ENCODE assay signal across 17 mouse cellular contexts in genomic region chr13:15517048-15517760, GRCm38 (mm10). TPM values are rescaled to one million over a fixed set of nuclear protein-coding genes. Genes with fewer than 3 reads are reported as not detected.
DNase-seq lines count a peak whose midpoint lies in the region; ATAC-seq lines count a peak whose summit lies in the region.
"Had no signal": no experiment of that assay in that cellular context is flagged by ENCODE, and none has a peak within 500 bp of the region (broad histone marks: within the 10 kb centered on the region; RNA-seq: fewer than 3 reads in every experiment).

No protein-coding gene starts in this region.

- peak; percentile 63; the same call in 1 of the 2 replicates for ATAC-seq in neural tube, embryonic 11.5 days (ENCODE audit: insufficient read depth, low FRiP score, low TSS enrichment)
- ATAC-seq in forebrain, embryonic 14.5 days: peak; percentile 15; the same call in 1 of the 2 replicates
- peak; percentile 68 for ATAC-seq in midbrain, embryonic 12.5 days (ENCODE audit: low FRiP score, low read depth)
- ATAC-seq: liver, postnatal 0 days had no signal

- no peak for DNase-seq in neural tube, embryonic 11.5 days (ENCODE audit: low spot score)
- no peak for DNase-seq in neural tube, embryonic 10.5 days (ENCODE audit: extremely low spot score, low spot score)
- DNase-seq in forebrain, embryonic 14.5 days (ENCODE audit: low spot score): no peak
- DNase-seq in cerebellum, adult 11 months: no peak
- DNase-seq in embryo, embryonic 10 days (ENCODE audit: low spot score): no peak
- no peak for DNase-seq in adrenal gland, postnatal 36 days
- DNase-seq: cerebellum, postnatal 10 days; heart, postnatal 10 days; kidney, adult 11 months; kidney, postnatal 10 days; layer of hippocampus, postnatal 36 days; liver, postnatal 0 days; lung, postnatal 10 days; thymus, postnatal 25 days had no signal

- no peaks in the 10 kb centered on the region for H3K4me1 ChIP-seq in neural tube, embryonic 11.5 days (ENCODE audit: control insufficient read depth, insufficient read depth, low read length)
- peaks cover 5% of the 10 kb centered on the region for H3K4me1 ChIP-seq in forebrain, embryonic 14.5 days (ENCODE audit: control insufficient read depth, insufficient read depth, low read length)
- peaks cover 37% of the 10 kb centered on the region for H3K4me1 ChIP-seq in midbrain, embryonic 12.5 days

- 80% methylated on average over 9 of the region's 9 CpGs for WGBS in neural tube, embryonic 11.5 days
- WGBS in forebrain, embryonic 14.5 days: 66% methylated on average over 9 of the region's 9 CpGs
- WGBS in midbrain, embryonic 12.5 days: 71% methylated on average over 9 of the region's 9 CpGs

- H3K9ac ChIP-seq in neural tube, embryonic 11.5 days (ENCODE audit: low read length): no peak overlapping the region
- H3K9ac ChIP-seq in forebrain, embryonic 14.5 days (ENCODE audit: low read length): no peak overlapping the region
- no peak overlapping the region for H3K9ac ChIP-seq in midbrain, embryonic 12.5 days (replicated peaks)
- H3K9ac ChIP-seq: limb, embryonic 15.5 days; liver, postnatal 0 days had no signal

- no peaks in the 10 kb centered on the region for H3K9me3 ChIP-seq in neural tube, embryonic 11.5 days (ENCODE audit: control insufficient read depth, low read length)
- no peaks in the 10 kb centered on the region for H3K9me3 ChIP-seq in forebrain, embryonic 14.5 days (replicated peaks; ENCODE audit: control insufficient read depth, low read length)
- no peaks in the 10 kb centered on the region for H3K9me3 ChIP-seq in midbrain, embryonic 12.5 days
- H3K9me3 ChIP-seq: limb, embryonic 15.5 days had no signal

- no peak overlapping the region for H3K4me3 ChIP-seq in neural tube, embryonic 11.5 days (ENCODE audit: low read depth, low read length)
- H3K4me3 ChIP-seq in forebrain, embryonic 14.5 days (ENCODE audit: low read depth, low read length): no peak overlapping the region
- H3K4me3 ChIP-seq in midbrain, embryonic 12.5 days: no peak overlapping the region
- H3K4me3 ChIP-seq: limb, embryonic 15.5 days had no signal

- no peak overlapping the region for H3K27ac ChIP-seq in neural tube, embryonic 11.5 days (ENCODE audit: low read depth, low read length)
- H3K27ac ChIP-seq in forebrain, embryonic 14.5 days (ENCODE audit: low read depth, low read length): no peak overlapping the region
- peak overlapping the region; percentile 61 for H3K27ac ChIP-seq in midbrain, embryonic 12.5 days (replicated peaks)
- H3K27ac ChIP-seq: limb, embryonic 15.5 days had no signal

- H3K4me2 ChIP-seq in neural tube, embryonic 11.5 days (ENCODE audit: low read depth): no peak overlapping the region
- no peak overlapping the region for H3K4me2 ChIP-seq in forebrain, embryonic 14.5 days (ENCODE audit: low read length)
- no peak overlapping the region for H3K4me2 ChIP-seq in midbrain, embryonic 12.5 days (replicated peaks)
- H3K4me2 ChIP-seq: heart, embryonic 11.5 days; limb, embryonic 15.5 days had no signal

- no peaks in the 10 kb centered on the region for H3K36me3 ChIP-seq in neural tube, embryonic 11.5 days (ENCODE audit: control insufficient read depth, insufficient read depth, low read length)
- H3K36me3 ChIP-seq in forebrain, embryonic 14.5 days (ENCODE audit: control insufficient read depth, insufficient read depth, low read length): no peaks in the 10 kb centered on the region
- H3K36me3 ChIP-seq in midbrain, embryonic 12.5 days: no peaks in the 10 kb centered on the region
- H3K36me3 ChIP-seq: limb, embryonic 15.5 days had no signal

- H3K27me3 ChIP-seq in neural tube, embryonic 11.5 days (ENCODE audit: control insufficient read depth, insufficient read depth, low read length): no peaks in the 10 kb centered on the region
- H3K27me3 ChIP-seq in forebrain, embryonic 14.5 days (replicated peaks; ENCODE audit: control insufficient read depth, insufficient read depth, low read length): no peaks in the 10 kb centered on the region
- H3K27me3 ChIP-seq in midbrain, embryonic 12.5 days: no peaks in the 10 kb centered on the region
- H3K27me3 ChIP-seq: limb, embryonic 15.5 days had no signal

RNA-seq across cellular contexts. Expression of gene Gli3, which starts 54.2 kb away (rescaled TPM):
- polyA plus RNA-seq in neural tube, embryonic 11.5 days (2014; fragmentation: Nextera tagmentation; extraction: Ambion mirVana): 32.3 and 35.4 TPM in 2 replicates
- 11.4 and 14.1 TPM in 2 replicates for polyA plus RNA-seq in forebrain, embryonic 14.5 days (2014; fragmentation: Nextera tagmentation; extraction: Ambion mirVana)
- polyA plus RNA-seq in midbrain, embryonic 12.5 days (2016; fragmentation: Nextera tagmentation; extraction: Ambion mirVana): 40.8 and 41.1 TPM in 2 replicates
- total RNA-seq in adrenal gland, postnatal 36 days (2021): 1 to 10 TPM; 8.3 to 8.6 TPM

Comparison
In these comparisons a context has a peak if more than half of its experiments do, and no peak if none do; other contexts are left out.
1. ATAC-seq: peak in every context shown above with its lines; median percentile 68 in midbrain, embryonic 12.5 days; 63 in neural tube, embryonic 11.5 days; 15 in forebrain, embryonic 14.5 days.